Mouse (Mus musculus) urinary bladder, adult 18-20 months (tissue): Measurements from ENCODE around the gene Frmpd2.
"Not testable (repeated sequence)": the region's sequence is repeated elsewhere in the genome, so short reads cannot be mapped to it uniquely, and the experiment has no call there.

Experiments
- DNase-seq, 2 experiments: peaks; one replicate each; pipeline ENCODE4 v3.0.0; 2022; ENCODE audit warnings: low spot score in 2 of 2, mixed read lengths in 2 of 2

Gene Frmpd2

GRCm38 (mm10) chr14:33471331-33471730 is at the start of gene Frmpd2:
TSS of gene Frmpd2 (plus strand) at chr14:33471696.
- no peak for DNase-seq

- DNase-seq: no peak
Observed at GRCm38 (mm10) chr14:33423003-33423402, 48.5 kb upstream of the Frmpd2 start.

- no peak for DNase-seq
Observed at GRCm38 (mm10) chr14:33424124-33424523, 47.4 kb upstream of the Frmpd2 start.

GRCm38 (mm10) chr14:33432485-33432884 is 39.0 kb upstream of the Frmpd2 start:
- not testable (repeated sequence) for DNase-seq

DNA sequence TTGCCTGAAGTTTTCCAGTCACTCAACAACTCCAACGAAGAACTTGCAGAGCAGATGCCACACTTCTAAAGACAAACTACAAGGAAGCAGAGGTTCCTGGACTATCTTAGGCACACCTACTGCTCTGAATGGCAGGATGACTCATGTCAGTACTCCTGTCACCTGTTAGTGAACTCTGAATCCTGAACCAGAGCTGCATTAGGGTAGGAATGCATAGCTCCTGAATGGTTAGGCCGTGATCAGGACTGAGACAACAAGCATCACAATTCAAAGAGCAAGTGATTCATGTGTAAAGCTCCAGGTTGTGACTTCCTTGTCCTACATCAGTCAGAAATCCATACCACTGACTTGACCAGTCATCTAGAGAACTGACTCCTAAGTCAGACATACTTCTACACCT is 27.7 kb upstream of the Frmpd2 start:
- DNase-seq: no peak

DNA sequence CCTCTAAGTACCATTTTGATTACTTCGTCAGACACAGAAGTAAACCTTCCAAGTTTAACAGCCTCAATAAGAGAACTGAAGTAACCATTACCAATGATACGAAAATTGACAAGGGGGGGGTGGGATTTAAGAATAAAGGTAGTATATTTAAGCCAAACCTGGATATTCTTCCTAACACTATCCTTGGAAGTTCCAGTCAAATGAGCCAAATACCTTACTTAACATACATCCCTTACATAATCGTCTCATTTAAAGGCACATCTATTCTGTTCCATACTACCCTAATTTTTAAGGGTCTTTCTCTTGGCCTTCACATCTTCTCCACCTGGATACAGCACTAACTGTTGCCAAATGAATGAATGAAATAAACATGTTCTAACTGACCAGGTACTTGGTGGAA is 25.5 kb upstream of the Frmpd2 start:
- no peak for DNase-seq

DNA sequence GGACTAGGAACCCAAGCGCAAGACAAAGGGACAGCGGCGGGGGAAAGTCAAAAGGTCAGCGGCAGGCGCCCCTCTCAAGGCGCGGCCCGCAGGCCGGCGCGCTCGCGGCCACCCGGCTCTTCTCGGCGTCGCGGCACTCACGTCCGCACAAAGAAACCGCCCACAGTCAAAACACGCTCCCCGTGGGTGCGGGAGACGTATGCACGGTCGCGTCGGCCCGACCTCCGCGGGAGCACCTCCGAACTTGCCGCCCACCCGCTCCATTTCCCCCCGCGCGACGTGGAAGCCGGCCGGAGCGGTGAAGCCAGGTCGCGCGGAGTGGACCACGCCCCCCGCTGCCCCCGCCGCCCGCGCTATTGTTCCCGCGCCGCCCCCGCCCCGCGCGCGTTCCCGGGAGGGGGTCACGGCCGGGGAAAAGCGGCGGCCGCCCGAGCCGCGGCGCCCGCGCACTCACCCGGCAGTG is 24.9 kb upstream of the Frmpd2 start:
- DNase-seq: no peak

DNA sequence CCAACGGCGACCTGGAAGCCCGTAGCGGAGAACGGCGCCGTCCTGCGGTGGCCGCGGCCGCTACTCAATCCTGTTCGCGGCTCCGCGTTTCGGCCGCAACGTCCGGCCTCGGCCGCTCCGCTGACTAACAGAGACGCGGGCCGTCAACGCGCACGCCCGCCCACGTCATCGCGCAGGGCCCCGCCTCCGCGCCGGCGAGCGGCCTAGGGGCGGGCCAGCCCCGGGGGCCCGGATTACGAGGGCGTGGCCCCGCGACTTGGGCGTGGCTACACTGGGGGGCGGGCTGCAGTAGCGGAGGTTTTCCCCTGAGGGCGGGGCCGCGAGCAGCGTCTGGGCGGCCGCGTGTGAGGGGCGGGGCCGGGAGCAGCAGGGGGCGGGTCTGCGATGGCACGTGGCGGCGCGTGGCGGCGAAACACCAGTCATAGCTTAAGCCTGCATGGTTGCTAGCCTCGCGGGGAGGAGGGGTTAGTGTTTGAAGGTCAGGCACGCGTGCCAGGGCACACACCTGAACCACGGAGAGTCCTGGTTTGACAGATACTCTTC is 24.4 kb upstream of the Frmpd2 start, which contains the start of gene Mapk8:
TSS of gene Mapk8 (minus strand) at position 132 of the 543 bp plus-strand sequence.
- peak; percentile 95 to 98 for DNase-seq

- no peak for DNase-seq
Observed at GRCm38 (mm10) chr14:33448276-33448675, 23.2 kb upstream of the Frmpd2 start.

DNA sequence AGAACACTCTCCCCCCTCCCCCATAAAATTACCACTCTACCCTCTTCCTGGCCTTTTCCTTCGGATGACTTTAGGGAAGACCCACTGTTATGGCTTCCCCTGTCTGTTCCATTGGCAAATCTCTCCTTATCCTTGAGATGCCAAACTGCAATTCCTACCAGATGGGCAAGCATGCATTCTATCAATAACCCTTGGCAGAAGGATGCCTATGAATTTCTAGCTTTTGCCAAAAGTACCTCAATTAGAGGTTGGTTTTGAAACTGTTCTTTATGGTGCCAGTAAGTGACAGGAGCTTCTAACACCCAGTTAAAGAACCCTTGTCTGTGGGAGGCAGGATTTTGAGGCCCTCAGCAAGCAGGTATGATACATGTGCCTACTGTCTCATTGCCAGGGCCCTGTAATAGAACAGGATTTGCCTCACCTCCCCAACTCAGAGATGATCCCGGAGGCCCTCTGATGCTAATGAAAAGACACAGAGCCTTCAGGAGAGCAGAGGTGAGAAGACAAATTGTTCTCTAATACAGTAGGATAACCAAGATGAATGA is 22.1 kb upstream of the Frmpd2 start:
- DNase-seq: no peak

DNA sequence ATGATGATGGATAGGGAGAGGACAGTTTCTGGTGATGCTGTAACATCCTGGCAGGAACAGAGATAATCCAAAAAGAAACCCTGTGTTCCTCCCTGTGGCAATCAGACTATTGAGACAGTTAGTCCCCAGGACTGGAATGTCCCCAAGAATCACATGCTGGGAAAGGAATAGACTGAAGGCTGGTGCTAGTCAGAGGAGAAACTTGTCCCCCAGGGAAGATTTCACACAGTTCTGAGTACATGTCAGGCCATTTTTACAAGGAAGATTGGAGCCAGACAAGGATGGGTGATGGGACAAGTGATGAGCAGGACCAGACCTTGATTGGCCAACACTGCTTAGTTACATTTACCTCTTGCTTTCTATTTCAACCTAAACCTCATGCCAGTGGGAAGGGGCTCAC is 21.2 kb upstream of the Frmpd2 start:
- no peak for DNase-seq

DNA sequence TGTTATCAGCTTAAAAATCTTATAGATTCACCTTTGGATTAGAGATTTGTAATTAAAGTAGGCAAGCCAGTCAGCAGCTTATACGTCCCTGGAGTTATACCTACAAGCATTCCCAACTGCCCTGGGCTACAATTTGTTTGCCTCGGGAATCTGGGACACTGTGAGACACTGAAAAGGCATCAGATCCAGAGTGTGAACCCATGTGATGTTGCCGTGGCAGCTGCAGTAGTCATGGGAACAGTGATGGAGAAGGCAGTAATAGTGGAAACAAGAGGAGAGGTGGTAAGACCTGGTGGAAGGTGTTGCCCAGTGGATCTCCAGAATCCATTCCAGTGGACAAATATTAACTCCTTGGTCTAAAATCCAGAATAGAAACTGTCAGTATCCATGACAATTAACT is 7.8 kb upstream of the Frmpd2 start:
- DNase-seq: no peak

GRCm38 (mm10) chr14:33467766-33468165 is 3.7 kb upstream of the Frmpd2 start:
- no peak for DNase-seq

GRCm38 (mm10) chr14:33474461-33474860 is 3.0 kb downstream of the Frmpd2 start:
- no peak for DNase-seq

- no peak for DNase-seq
Observed at GRCm38 (mm10) chr14:33476094-33476760, 4.7 kb downstream of the Frmpd2 start.

DNA sequence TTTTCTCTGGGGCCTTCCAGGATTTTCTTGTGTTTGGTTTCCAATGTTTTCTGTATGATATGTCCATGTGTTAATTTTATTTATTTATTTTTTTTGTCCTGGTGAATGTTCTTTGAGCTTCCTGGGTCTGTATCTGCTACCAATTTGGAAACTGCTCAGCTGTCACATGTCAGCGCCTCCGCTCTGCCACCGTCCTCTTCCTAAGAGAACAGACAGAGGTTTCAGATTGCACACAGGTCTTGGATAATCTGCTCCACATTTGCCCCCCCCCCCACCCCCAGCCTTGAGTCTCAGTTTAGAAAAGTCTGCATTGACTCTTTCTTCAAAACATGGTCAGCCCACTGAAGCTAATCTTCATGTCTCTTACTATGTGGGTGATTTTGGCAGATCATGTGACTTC is 10.5 kb downstream of the Frmpd2 start:
- DNase-seq: no peak

GRCm38 (mm10) chr14:33487805-33488550 is 16.5 kb downstream of the Frmpd2 start:
- DNase-seq: no peak

DNA sequence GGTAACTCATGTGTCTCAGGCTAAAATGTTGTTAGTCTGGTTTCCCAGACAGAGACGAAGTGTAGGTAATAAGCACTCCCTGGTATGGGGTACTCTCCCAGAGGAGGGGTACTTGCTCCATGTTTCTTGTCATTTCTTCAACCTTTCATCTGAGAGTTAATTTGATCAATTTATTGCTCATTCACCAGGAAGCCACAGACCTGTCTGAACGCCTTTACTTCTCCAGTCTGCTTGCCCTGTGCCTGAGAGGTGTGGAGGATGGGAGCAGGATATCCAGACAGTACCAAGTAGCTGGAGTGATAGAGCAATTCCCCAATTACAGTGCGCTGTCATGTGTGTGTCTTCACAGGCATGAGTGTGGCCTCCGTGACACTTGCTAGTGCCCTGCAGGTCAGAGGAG is 23.7 kb downstream of the Frmpd2 start:
- no peak for DNase-seq

DNA sequence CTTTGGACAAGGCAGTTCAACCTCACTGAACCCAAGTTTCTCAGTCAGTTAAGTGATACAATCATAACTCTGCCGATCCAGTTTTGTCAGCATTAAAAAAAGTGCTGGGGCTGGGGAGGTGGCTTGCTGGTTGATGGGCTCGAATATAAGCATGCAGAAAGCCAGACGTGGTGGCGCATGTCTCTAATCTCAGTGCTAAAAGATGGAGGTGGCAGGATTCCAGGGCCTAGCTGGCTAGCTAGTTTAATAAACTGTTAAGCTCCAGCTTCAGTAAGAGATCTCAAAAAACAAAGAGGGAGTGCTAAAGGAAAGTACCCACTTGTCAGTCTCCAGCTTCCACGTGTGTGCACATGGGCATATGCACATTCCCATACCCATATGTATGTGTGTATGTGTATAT is 25.9 kb downstream of the Frmpd2 start:
- no peak for DNase-seq

GRCm38 (mm10) chr14:33498849-33499248 is 27.4 kb downstream of the Frmpd2 start:
- DNase-seq: no peak

DNA sequence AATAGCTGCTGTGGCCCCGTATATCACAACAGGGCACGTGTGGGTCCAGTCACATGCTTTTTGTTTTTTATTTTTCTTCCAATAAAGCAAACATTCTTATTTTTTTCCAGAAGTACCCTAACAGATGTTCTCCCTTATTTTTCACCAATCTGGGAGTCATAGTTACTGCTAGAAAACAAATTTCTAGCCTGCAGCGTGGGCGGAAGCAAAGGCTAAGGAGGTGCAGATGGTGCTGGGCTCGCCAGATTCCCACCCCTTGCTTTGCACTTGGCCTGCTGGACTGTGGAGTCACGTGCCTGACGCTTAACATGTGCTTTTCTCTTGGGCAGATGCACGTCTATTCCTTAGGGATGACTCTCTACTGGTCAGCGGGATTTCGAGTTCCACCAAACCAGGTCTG is 29.1 kb downstream of the Frmpd2 start:
- peak in 1 of 2 experiments; percentile 17 for DNase-seq

DNA sequence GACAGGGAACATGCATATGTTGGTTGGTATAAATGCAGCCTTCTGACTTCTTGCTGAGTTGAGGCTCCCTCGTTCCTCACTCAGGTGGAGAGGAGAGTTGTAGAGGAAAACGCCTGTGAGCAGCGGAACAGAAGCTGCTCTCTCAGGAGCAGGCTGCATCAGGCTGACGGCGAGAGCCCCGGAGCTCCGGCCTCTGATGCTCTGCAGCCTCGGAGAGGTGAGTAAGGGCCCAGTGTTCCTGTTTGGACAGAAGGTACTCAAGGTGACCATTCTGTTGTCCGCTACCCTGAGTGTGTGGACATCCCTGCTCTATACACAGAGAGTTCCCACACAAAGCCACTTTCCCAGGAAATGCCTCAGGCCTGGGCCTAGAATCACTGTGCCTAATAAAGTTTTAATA is 31.8 kb downstream of the Frmpd2 start:
- no peak for DNase-seq

GRCm38 (mm10) chr14:33506696-33507095 is 35.2 kb downstream of the Frmpd2 start:
- no peak for DNase-seq
